Mouse (Mus musculus) Patski (cell line): ENCODE measurements around the gene Zmat1. TPM values are rescaled to one million over a fixed set of nuclear protein-coding genes. Genes with fewer than 3 reads are reported as not detected.
A peak's percentile ranks its signal among the peaks of the same experiment; 100 is the strongest.
"Not testable (repeated sequence)": the region's sequence is repeated elsewhere in the genome, so short reads cannot be mapped to it uniquely, and the experiment has no call there.

Source experiments
- ATAC-seq: fragments of 100-300 bp; one replicate; pipeline ENCODE4 v1.8.0; 2021
- CTCF ChIA-PET: fragments of 350-600 bp; sonication (Branson Sonifier 250); formaldehyde crosslinking; loops from one replicate; lab custom pipeline; 2022; ENCODE audit warnings: inconsistent platforms; lab: Charles Lee
- POLR2A ChIA-PET: fragments of 350-600 bp; sonication (Branson Sonifier 250); formaldehyde crosslinking; loops from one replicate; lab custom pipeline; 2022; ENCODE audit warnings: antibody characterized with exemption, inconsistent platforms; lab: Charles Lee
- DNase-seq: peaks from one replicate; pipeline ENCODE4 v3.0.0-alpha.2; 2011; ENCODE audit warnings: low read depth, low spot score
- H3K27me3 ChIP-seq: fragments of 371-371 bp; one replicate; pipeline ENCODE4 v1.5.1; 2021
- CTCF ChIP-seq: fragments of 100-300 bp; IDR thresholded peaks from one replicate; pipeline ENCODE4 v1.5.1; 2021
- in situ Hi-C: fragments of 300-500 bp; cut with MboI; formaldehyde crosslinking; loops from 3 replicates; pipeline ENCODE4 v1.11.1; 2018; ENCODE audit warnings: low pct_unique_long_range_greater_than_20kb, mixed read lengths
- polyA plus RNA-seq: library from polyadenylated mRNA; unstranded; gene quantifications from one replicate; pipeline ENCODE4 v1.2.3, GENCODE M21; 2021

Zmat1 gene
- 8.2 TPM for polyA plus RNA-seq

- CTCF ChIA-PET, result no interaction called here
- peak; percentile 100 for ATAC-seq
These were observed at the start of gene Zmat1 for GRCm38 (mm10) chrX:135008720-135009470. Zmat1 (minus strand) TSS chrX:135009209.

GRCm38 (mm10) chrX:135053939-135054338, 44.9 kb upstream of the Zmat1 start:
- in situ Hi-C loops, CTCF ChIA-PET, H3K27me3 ChIP-seq, POLR2A ChIA-PET, ATAC-seq, DNase-seq: not testable (repeated sequence)

More at GRCm38 (mm10) chrX:135008720-135009470, at the start of gene Zmat1:
- peak; percentile 30 for DNase-seq
- peaks cover 38% of the 10 kb centered on the region for H3K27me3 ChIP-seq
- POLR2A ChIA-PET, result no interaction called here
- in situ Hi-C loops, result no loop called here
- TF ChIP-seq CTCF, result no peak

- TF ChIP-seq CTCF, result no peak
- in situ Hi-C loops, result no loop called here
- ATAC-seq (no peak), DNase-seq (no peak)
- peaks cover 10% of the 10 kb centered on the region for H3K27me3 ChIP-seq
- POLR2A ChIA-PET, result no interaction called here
- CTCF ChIA-PET, result no interaction called here
These were observed 27.0 kb upstream of the Zmat1 start for GRCm38 (mm10) chrX:135035962-135036375.

- peaks cover 49% of the 10 kb centered on the region for H3K27me3 ChIP-seq
- DNase-seq (no peak), ATAC-seq (no peak)
- ChIA-PET POLR2A (no interaction called here), CTCF (no interaction called here)
- in situ Hi-C loops, result no loop called here
- TF ChIP-seq CTCF, result no peak
These were observed 16.1 kb upstream of the Zmat1 start for GRCm38 (mm10) chrX:135025135-135025534.

- peaks cover 26% of the 10 kb centered on the region for H3K27me3 ChIP-seq
- no peak for ATAC-seq
- CTCF ChIA-PET, result no interaction called here
These were observed 2.4 kb upstream of the Zmat1 start for GRCm38 (mm10) chrX:135011381-135011780.

GRCm38 (mm10) chrX:135009471-135009815, 434 bp upstream of the Zmat1 start:
- ChIA-PET CTCF (no interaction called here), POLR2A (no interaction called here)
- ATAC-seq, result no peak

More at GRCm38 (mm10) chrX:135011381-135011780, 2.4 kb upstream of the Zmat1 start:
- no peak for DNase-seq
- no peak for TF ChIP-seq CTCF
- in situ Hi-C loops, result no loop called here
- POLR2A ChIA-PET, result interaction anchor here (0.5 kb wide), 1 partner anchor 19 kb away, joined by 4 read pairs; no protein-coding TSS in a partner anchor

GRCm38 (mm10) chrX:135008021-135008420, 988 bp downstream of the Zmat1 start:
- in situ Hi-C loops, result no loop called here
- TF ChIP-seq CTCF, result no peak
- ATAC-seq (no peak), DNase-seq (no peak)
- CTCF ChIA-PET, result interaction anchor here (0.7 kb wide), 1 partner anchor 9 kb away, joined by 4 read pairs; no protein-coding TSS in a partner anchor
- POLR2A ChIA-PET, result no interaction called here
- peaks cover 44% of the 10 kb centered on the region for H3K27me3 ChIP-seq

More at GRCm38 (mm10) chrX:135009471-135009815, 434 bp upstream of the Zmat1 start:
- no peak for TF ChIP-seq CTCF
- in situ Hi-C loops, result no loop called here
- peaks cover 33% of the 10 kb centered on the region for H3K27me3 ChIP-seq
- DNase-seq, result no peak

- no peak for ATAC-seq
- TF ChIP-seq CTCF, result no peak
- H3K27me3 ChIP-seq, result peaks cover 36% of the 10 kb centered on the region
- no peak for DNase-seq
- ChIA-PET POLR2A (no interaction called here), CTCF (no interaction called here)
- in situ Hi-C loops, result no loop called here
These were observed 44.5 kb downstream of the Zmat1 start, which contains the start of gene Nxf2 for GRCm38 (mm10) chrX:134964546-134964945. Nxf2 (minus strand) TSS chrX:134964754.

- POLR2A ChIA-PET, result no interaction called here
- no peak for ATAC-seq
- in situ Hi-C loops, result no loop called here
These were observed 45.5 kb downstream of the Zmat1 start for GRCm38 (mm10) chrX:134963305-134964094.

GRCm38 (mm10) chrX:134930361-134930760, 78.6 kb downstream of the Zmat1 start:
- ATAC-seq (no peak), DNase-seq (no peak)
- peaks cover 46% of the 10 kb centered on the region for H3K27me3 ChIP-seq
- ChIA-PET CTCF (interaction anchor here (0.7 to 1.8 kb wide), 5 partner anchors 10 to 161 kb away, joined by 3 to 6 read pairs (median 3); no protein-coding TSS in a partner anchor), POLR2A (no interaction called here)
- TF ChIP-seq CTCF, result peak; percentile 81
- in situ Hi-C loops, result no loop called here

More at GRCm38 (mm10) chrX:134963305-134964094, 45.5 kb downstream of the Zmat1 start:
- TF ChIP-seq CTCF, result no peak
- no peak for DNase-seq
- CTCF ChIA-PET, result no interaction called here
- H3K27me3 ChIP-seq, result peaks cover 29% of the 10 kb centered on the region
